22 mouse cellular contexts compared by ENCODE assay signal in the genomic region with DNA sequence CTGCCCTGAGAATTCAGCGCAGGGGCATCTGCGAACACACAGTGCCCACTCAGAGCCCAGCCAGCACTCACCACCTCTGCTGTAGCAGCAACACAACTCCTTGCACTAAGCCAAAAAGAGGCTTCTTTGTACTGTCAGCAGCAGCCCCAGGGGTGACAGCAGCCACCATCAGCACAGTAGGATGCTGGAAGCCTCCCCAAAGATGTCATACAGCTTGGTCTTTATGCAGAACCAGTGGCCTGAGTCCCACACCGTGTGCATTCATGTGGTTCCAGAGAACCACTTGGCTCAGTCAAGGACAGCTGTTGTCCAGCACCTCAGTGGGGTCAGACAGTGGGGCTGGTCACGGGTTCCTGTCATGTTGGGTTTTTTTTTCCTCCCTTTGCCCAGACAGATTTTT.
"Had no signal": no experiment of that assay in that cellular context is flagged by ENCODE, and none has a peak within 500 bp of the region (broad histone marks: within the 10 kb centered on the region; RNA-seq: fewer than 3 reads in every experiment).

No protein-coding gene starts in this region.

- H3K4me1 ChIP-seq: kidney, embryonic 15.5 days; limb, embryonic 10.5 days; limb, embryonic 13.5 days; liver, embryonic 12.5 days; liver, embryonic 15.5 days; lung, embryonic 15.5 days; midbrain, embryonic 15.5 days; neural tube, embryonic 13.5 days; stomach, embryonic 15.5 days had no signal

- H3K9me3 ChIP-seq: kidney, embryonic 15.5 days; lung, embryonic 15.5 days; midbrain, embryonic 15.5 days; neural tube, embryonic 13.5 days; stomach, embryonic 15.5 days had no signal

- ATAC-seq: liver, embryonic 12.5 days; midbrain, embryonic 15.5 days had no signal

- H3K36me3 ChIP-seq: kidney, embryonic 15.5 days; limb, embryonic 10.5 days; limb, embryonic 13.5 days; liver, embryonic 12.5 days; liver, embryonic 15.5 days; lung, embryonic 15.5 days; midbrain, embryonic 15.5 days; neural tube, embryonic 13.5 days; stomach, embryonic 15.5 days had no signal

- H3K4me2 ChIP-seq: kidney, embryonic 15.5 days; limb, embryonic 13.5 days; liver, embryonic 12.5 days; liver, embryonic 15.5 days; lung, embryonic 15.5 days; midbrain, embryonic 11.5 days; midbrain, embryonic 15.5 days; neural tube, embryonic 13.5 days; stomach, embryonic 15.5 days had no signal

- H3K9ac ChIP-seq: kidney, embryonic 15.5 days; limb, embryonic 13.5 days; liver, embryonic 12.5 days; liver, embryonic 15.5 days; lung, embryonic 15.5 days; midbrain, embryonic 15.5 days; neural tube, embryonic 13.5 days; stomach, embryonic 15.5 days had no signal

- H3K27ac ChIP-seq: kidney, embryonic 15.5 days; left cerebral cortex, adult 2 months; limb, embryonic 10.5 days; limb, embryonic 13.5 days; liver, embryonic 12.5 days; liver, embryonic 15.5 days; lung, embryonic 15.5 days; midbrain, embryonic 15.5 days; neural tube, embryonic 13.5 days; stomach, embryonic 15.5 days had no signal

- H3K4me3 ChIP-seq: kidney, embryonic 15.5 days; left cerebral cortex, adult 2 months; limb, embryonic 10.5 days; limb, embryonic 13.5 days; liver, embryonic 12.5 days; liver, embryonic 15.5 days; lung, embryonic 15.5 days; midbrain, embryonic 15.5 days; myocyte; neural tube, embryonic 13.5 days; stomach, embryonic 15.5 days had no signal

- H3K27me3 ChIP-seq: kidney, embryonic 15.5 days; limb, embryonic 13.5 days; liver, embryonic 12.5 days; liver, embryonic 15.5 days; lung, embryonic 15.5 days; midbrain, embryonic 15.5 days; neural tube, embryonic 13.5 days; stomach, embryonic 15.5 days had no signal

- DNase-seq: kidney, postnatal 10 days; layer of hippocampus, postnatal 36 days; liver; lung, adult 18-20 months; lung, postnatal 14 days; lung, postnatal 4 days; retina, postnatal 1 day; right cerebral cortex, postnatal 25 days; spleen, adult 18-20 months; thymus, postnatal 36 days had no signal
